Mouse (Mus musculus): ENCODE data around the gene Hpdl. TPM values are rescaled to one million over a fixed set of nuclear protein-coding genes. Genes with fewer than 3 reads are reported as not detected.

Gene Hpdl
- polyA plus RNA-seq, 2 experiments from 2014 or later = 0.70 to 0.85 TPM

- no peak for ATAC-seq
Measured at GRCm38 (mm10) chr4:116796442-116797110, 24.9 kb downstream of the Hpdl start.

GRCm38 (mm10) chr4:116794273-116794672, 27.2 kb downstream of the Hpdl start:
- no peak for ATAC-seq

GRCm38 (mm10) chr4:116792453-116792852, 29.1 kb downstream of the Hpdl start:
- no peak for ATAC-seq

- ATAC-seq = peak; percentile 68
Measured at GRCm38 (mm10) chr4:116788956-116789355, 32.6 kb downstream of the Hpdl start.

- ATAC-seq = no peak
Measured at GRCm38 (mm10) chr4:116787985-116788760, 33.3 kb downstream of the Hpdl start.

- ATAC-seq = no peak
Measured at GRCm38 (mm10) chr4:116786587-116786986, 34.9 kb downstream of the Hpdl start.

- ATAC-seq = no peak
Measured at GRCm38 (mm10) chr4:116782171-116782570, 39.3 kb downstream of the Hpdl start.

GRCm38 (mm10) chr4:116781366-116781765, 40.1 kb downstream of the Hpdl start:
- no peak for ATAC-seq

GRCm38 (mm10) chr4:116780541-116780940, 41.0 kb downstream of the Hpdl start:
- ATAC-seq = no peak

- no peak for ATAC-seq
Measured at GRCm38 (mm10) chr4:116777079-116777478, 44.4 kb downstream of the Hpdl start.

- no peak for ATAC-seq
Measured at GRCm38 (mm10) chr4:116776391-116776790, 45.1 kb downstream of the Hpdl start.

Other genes with a start within 250 kb of the Hpdl start
- gene Ccdc17, start 225.1 kb downstream of the Hpdl start, polyA plus RNA-seq (2017; shearing (Covaris generic)) = 10 to 100 TPM in 1 of 2 experiments, 1 to 10 TPM in 1; 9.2 to 15.3 TPM
- gene Nasp, start 193.8 kb downstream of the Hpdl start, polyA plus RNA-seq (2017; shearing (Covaris generic)) = 10 to 100 TPM; 62.2 to 66.1 TPM
- gene Akr1a1, start 170.0 kb downstream of the Hpdl start, polyA plus RNA-seq (2017; shearing (Covaris generic)) = 100 to 1,000 TPM; 314 to 333 TPM
- gene Prdx1, start 136.2 kb downstream of the Hpdl start, polyA plus RNA-seq (2017; shearing (Covaris generic)) = 100 to 1,000 TPM; 840 to 842 TPM
- gene Mmachc, start 113.3 kb downstream of the Hpdl start, polyA plus RNA-seq (2017; shearing (Covaris generic)) = 1 to 10 TPM; 3.9 to 4.9 TPM
- gene Ccdc163, start 113.2 kb downstream of the Hpdl start, polyA plus RNA-seq (2017; shearing (Covaris generic)) = 10 to 100 TPM; 33.7 to 39.5 TPM
- 1 to 10 TPM; 3.8 to 5.4 TPM for gene Tesk2, start 100.8 kb downstream of the Hpdl start, polyA plus RNA-seq (2017; shearing (Covaris generic))
- 10 to 100 TPM; 23.7 to 29.3 TPM for gene Toe1, start 14.1 kb downstream of the Hpdl start, polyA plus RNA-seq (2017; shearing (Covaris generic))
- gene Mutyh, start 14.0 kb downstream of the Hpdl start, polyA plus RNA-seq (2017; shearing (Covaris generic)) = 10 to 100 TPM in 1 of 2 experiments, 1 to 10 TPM in 1; 9.2 to 15.0 TPM
- not detected for gene Zswim5, start 55.7 kb upstream of the Hpdl start, polyA plus RNA-seq (2017; shearing (Covaris generic))
- gene Urod, start 172.7 kb upstream of the Hpdl start, polyA plus RNA-seq (2017; shearing (Covaris generic)) = 10 to 100 TPM; 72.8 to 88.2 TPM
- 1 to 10 TPM; 6.5 to 7.2 TPM for gene Hectd3, start 173.6 kb upstream of the Hpdl start, polyA plus RNA-seq (2017; shearing (Covaris generic))
- gene Eif2b3, start 197.7 kb upstream of the Hpdl start, polyA plus RNA-seq (2017; shearing (Covaris generic)) = 10 to 100 TPM; 28.4 to 29.5 TPM